Mouse (Mus musculus) layer of hippocampus, adult 2 months (tissue): ENCODE measurements around the gene Gm6020. TPM values are rescaled to one million over a fixed set of nuclear protein-coding genes. Genes with fewer than 3 reads are reported as not detected.
A peak's percentile ranks its signal among the peaks of the same experiment; 100 is the strongest.
"Not testable (repeated sequence)": the region's sequence is repeated elsewhere in the genome, so short reads cannot be mapped to it uniquely, and the experiment has no call there.

Experiments
- DNase-seq, 2 experiments: peaks; one replicate each; pipeline ENCODE4 v3.0.0; 2022; ENCODE audit warnings: low spot score in 2 of 2
- H3K27ac ChIP-seq: fragments of 200-600 bp; 2 replicates; pipeline ENCODE4 v1.8.1; 2022
- H3K4me3 ChIP-seq: fragments of 200-600 bp; 2 replicates; pipeline ENCODE4 v1.8.1; 2022; ENCODE audit warnings: mild to moderate bottlenecking
- CTCF ChIP-seq: fragments of 200-600 bp; conservative IDR thresholded peaks from 2 replicates; pipeline ENCODE4 v1.8.1; 2022; ENCODE audit warnings: antibody characterized with exemption, mild to moderate bottlenecking, moderate library complexity
- long read RNA-seq, 2 experiments: library from polyadenylated mRNA; stranded (forward); transcript quantifications; one replicate each; pipeline ENCODE4 v2.0.0; 2021; ENCODE audit warnings: borderline mapping rate in 2 of 2
- total RNA-seq, 2 experiments: library from RNA; stranded (reverse); gene quantifications; 2 replicates each; pipeline ENCODE4 v1.2.3; 2021

Gene Gm6020
- not detected for total RNA-seq
- long read RNA-seq, experiment 1: 0 reads
- long read RNA-seq, experiment 2: 0 reads

- H3K27ac ChIP-seq, H3K4me3 ChIP-seq, DNase-seq: not testable (repeated sequence)
These were observed at the start of gene Gm6020 for GRCm38 (mm10) chr19:61183590-61183989. Gm6020 (plus strand) TSS chr19:61183890.

GRCm38 (mm10) chr19:61138655-61139054 lies 45.0 kb upstream of the Gm6020 start:
- Histone ChIP-seq H3K4me3 (no peak overlapping the region), H3K27ac (no peak overlapping the region)
- no peak for DNase-seq
- no peak for TF ChIP-seq CTCF

- TF ChIP-seq CTCF: no peak
- Histone ChIP-seq H3K4me3 (peak within 1 kb of the TSS; percentile 88), H3K27ac (peak within 1 kb of the TSS; percentile 88)
- DNase-seq: peak; percentile 74 to 92
These were observed 43.1 kb upstream of the Gm6020 start, which contains the start of gene Zfp950 for GRCm38 (mm10) chr19:61140342-61141206. Zfp950 (minus strand) TSS chr19:61140840.

- H3K27ac ChIP-seq: peak overlapping the region; percentile 88
- DNase-seq: no peak
- TF ChIP-seq CTCF: no peak
- peak overlapping the region; percentile 88 for H3K4me3 ChIP-seq
These were observed 42.4 kb upstream of the Gm6020 start for GRCm38 (mm10) chr19:61141299-61141698.

GRCm38 (mm10) chr19:61151372-61151700 lies 32.4 kb upstream of the Gm6020 start:
- Histone ChIP-seq H3K27ac (no peak overlapping the region), H3K4me3 (peak overlapping the region; percentile 43; the same call in 1 of the 2 replicates)
- DNase-seq: no peak
- no peak for TF ChIP-seq CTCF

- TF ChIP-seq CTCF: no peak
- H3K27ac ChIP-seq: no peak overlapping the region
- peak overlapping the region; percentile 43; the same call in 1 of the 2 replicates for H3K4me3 ChIP-seq
- DNase-seq: no peak
These were observed 31.8 kb upstream of the Gm6020 start for GRCm38 (mm10) chr19:61151701-61152420.

- no peak within 1 kb of the TSS for H3K27ac ChIP-seq
- DNase-seq: no peak
- TF ChIP-seq CTCF: no peak
- H3K4me3 ChIP-seq: peak within 1 kb of the TSS; percentile 18; the same call in 1 of the 2 replicates
These were observed 7.8 kb upstream of the Gm6020 start, which contains the start of gene Gm7102 for GRCm38 (mm10) chr19:61175756-61176324. Gm7102 (minus strand) TSS chr19:61176309.

GRCm38 (mm10) chr19:61199316-61199715 lies 15.6 kb downstream of the Gm6020 start:
- Histone ChIP-seq H3K4me3 (no peak overlapping the region), H3K27ac (no peak overlapping the region)
- DNase-seq: peak; percentile 83 to 85
- no peak for TF ChIP-seq CTCF

- H3K27ac ChIP-seq: no peak overlapping the region
- no peak overlapping the region for H3K4me3 ChIP-seq
- TF ChIP-seq CTCF: no peak
- DNase-seq: no peak
These were observed 16.1 kb downstream of the Gm6020 start for GRCm38 (mm10) chr19:61199836-61200235.

- not testable (repeated sequence) for H3K4me3 ChIP-seq, H3K27ac ChIP-seq, DNase-seq
These were observed 23.8 kb downstream of the Gm6020 start for GRCm38 (mm10) chr19:61207506-61207905.

- no peak for TF ChIP-seq CTCF
- H3K4me3 ChIP-seq: no peak overlapping the region
- H3K27ac ChIP-seq: no peak overlapping the region
- no peak for DNase-seq
These were observed 40.1 kb downstream of the Gm6020 start for GRCm38 (mm10) chr19:61223706-61224328.

- H3K27ac ChIP-seq: no peak overlapping the region
- no peak for DNase-seq
- no peak for TF ChIP-seq CTCF
- peak overlapping the region; percentile 75 for H3K4me3 ChIP-seq
These were observed 41.2 kb downstream of the Gm6020 start for GRCm38 (mm10) chr19:61224678-61225525.
